Mouse (Mus musculus) T-helper 2 cell (primary cell): ENCODE results near the gene Gm21836.
"Not testable (repeated sequence)": the region's sequence is repeated elsewhere in the genome, so short reads cannot be mapped to it uniquely, and the experiment has no call there.

Source experiments
- in situ Hi-C: fragments of 300-600 bp; cut with MboI, MseI; formaldehyde crosslinking; loops from one replicate; pipeline ENCODE4 v1.15.1; 2025; ENCODE audit warnings: high pct_unique_total_duplicates

Gm21836 gene

DNA sequence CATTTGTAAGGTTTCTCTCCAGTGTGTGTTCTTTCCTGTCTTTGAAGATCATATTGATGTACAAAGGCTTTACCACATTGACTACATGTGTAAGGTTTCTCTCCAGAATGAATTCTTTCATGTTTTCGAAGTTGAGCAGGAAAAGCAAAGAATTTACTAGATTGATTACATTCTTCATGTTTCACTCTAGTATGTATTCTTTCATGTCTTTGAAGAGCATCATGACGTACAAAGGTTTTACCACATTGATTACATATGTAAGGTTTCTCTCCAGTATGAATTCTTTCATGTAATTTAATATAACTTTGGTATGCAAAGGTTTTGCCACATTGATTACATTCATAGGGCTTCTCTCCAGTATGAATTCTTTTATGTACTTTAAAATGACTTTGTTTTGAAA lies at the start of gene Gm21836:
Gene Gm21836 (minus strand): TSS at position 101 of the 400 bp plus-strand sequence.
- in situ Hi-C loops, result not testable (repeated sequence)

DNA sequence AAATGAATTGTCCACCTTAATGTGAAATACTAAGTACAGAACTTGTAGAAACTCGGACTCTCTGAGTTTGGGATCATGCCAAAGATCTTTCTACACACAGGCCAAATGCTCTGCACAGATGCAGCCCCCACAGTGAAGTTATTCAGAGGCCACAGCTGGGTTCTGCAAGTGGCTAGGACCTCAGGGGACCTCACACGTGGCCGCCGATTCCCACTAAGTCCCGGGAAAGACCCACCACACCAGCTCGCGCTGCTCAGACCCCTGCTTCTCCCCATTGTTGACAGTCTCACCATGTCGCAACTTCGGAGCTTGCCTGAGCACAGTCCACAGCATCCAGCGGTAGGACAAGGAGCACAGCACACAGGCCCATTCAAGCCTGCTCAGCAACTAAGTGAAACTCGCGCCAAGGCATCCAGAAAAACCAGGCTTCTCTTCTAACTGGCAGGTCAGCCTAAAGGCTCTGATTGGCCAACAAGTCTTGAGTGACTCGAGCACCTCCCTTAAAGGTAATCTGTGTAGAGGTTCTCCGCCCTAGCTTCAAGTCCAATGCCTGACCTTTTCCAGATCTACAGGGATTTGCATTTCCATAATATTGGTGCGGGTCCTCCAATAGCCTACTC lies 13.1 kb downstream of the Gm21836 start:
- in situ Hi-C loops, result not testable (repeated sequence)

DNA sequence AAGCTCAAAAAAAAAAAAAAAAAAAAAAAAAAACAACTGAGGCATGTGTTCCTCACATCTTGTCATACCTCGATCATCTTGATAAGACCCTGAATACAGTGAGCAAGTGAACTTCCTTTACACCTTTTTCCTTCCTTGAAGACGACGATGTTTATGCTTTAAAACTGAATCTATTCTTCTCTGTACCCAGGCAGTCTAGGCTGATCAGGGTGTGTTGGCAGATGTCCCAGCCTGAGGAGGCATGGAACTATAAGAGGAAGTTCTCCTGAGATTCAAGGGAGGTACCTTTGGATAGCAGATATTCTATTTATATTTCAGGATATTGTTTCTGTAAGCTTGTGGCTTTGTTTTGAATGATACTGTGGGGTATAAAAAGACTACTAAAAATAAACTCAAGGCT lies 15.5 kb downstream of the Gm21836 start:
- in situ Hi-C loops, result loop anchor here (5.0 kb wide), 1 partner anchor 36 kb away; no protein-coding TSS in a partner anchor

DNA sequence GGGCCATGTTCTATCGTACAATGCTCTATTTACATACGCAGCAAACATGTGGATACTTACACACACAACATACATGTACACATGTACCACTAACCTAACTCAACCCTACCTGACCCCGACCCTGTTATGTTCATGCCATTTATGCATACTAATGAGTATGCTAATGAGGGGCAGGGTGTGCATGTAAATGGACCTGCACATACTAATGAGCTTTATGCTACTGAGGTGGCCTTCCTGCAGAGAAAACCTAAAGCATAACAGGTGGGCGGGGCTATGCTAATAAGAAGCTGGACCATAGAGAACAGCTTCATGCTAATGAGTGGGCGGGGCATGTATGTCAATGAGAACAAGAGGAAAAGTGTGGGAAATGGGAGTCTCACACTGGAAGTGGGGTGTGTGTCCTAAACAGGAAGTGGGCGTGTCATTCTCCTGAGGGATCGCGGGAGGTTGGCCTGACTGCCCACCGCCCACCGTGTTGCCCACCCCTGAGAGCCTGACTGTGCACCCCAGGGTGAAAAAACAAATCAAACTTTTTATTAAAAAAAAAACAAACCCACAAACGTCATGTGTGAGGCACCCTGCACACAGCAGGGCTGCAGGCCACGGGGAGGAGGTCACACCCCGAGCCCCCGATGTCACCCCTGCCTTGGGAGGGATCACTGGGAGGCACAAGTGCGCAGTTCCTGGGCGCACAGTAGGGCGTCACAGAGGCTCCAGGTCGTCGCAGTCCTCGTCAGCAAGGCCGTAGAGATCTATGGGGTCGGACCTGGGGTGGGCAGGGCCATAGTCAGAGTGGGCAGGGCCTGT lies 17.3 kb downstream of the Gm21836 start, which contains the start of gene Ppp2r3d:
Gene Ppp2r3d (minus strand): TSS at position 803 of the 807 bp plus-strand sequence.
- in situ Hi-C loops, result loop anchor here (5.0 kb wide), 1 partner anchor 34 kb away; no protein-coding TSS in a partner anchor

DNA sequence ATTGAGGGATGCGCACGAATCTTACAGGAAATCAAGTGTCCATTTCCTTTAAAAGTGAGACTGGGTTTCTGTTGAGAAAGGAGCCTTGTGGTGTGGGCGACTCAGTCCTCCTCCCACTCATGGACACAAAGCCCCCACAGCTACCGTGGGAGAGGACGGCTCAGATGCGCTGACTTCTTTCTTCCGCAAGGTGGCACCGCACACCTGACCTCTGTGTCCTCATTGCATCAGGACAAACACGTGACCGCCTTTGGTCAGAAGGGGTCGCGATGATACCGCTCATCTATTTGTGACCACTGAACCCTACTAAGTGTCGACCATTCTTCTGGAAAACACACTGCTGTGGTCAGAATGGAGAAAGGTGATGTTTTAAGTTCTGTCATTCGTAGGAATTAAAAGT lies 17.9 kb downstream of the Gm21836 start:
- in situ Hi-C loops, result loop anchor here (5.0 kb wide), 1 partner anchor 33 kb away; no protein-coding TSS in a partner anchor

DNA sequence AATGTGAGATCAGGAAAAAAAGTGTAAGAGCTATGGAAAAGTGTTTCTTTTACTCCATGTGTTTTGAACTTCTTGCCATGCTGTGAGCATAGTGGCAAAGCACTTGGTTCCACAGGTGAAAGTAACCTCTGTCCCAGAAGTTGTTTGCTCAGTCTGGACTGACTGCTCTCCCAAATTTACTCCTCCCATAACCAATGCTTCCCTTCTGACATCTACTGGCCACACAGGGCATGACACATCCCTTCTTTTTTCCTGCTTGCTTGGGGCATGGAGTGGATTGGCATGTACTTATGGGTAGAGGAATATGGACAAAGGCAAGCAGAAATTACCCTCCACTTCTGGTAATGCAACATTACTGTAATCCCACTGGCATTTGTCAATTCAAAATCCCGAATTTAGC lies 37.0 kb downstream of the Gm21836 start:
- in situ Hi-C loops, result no loop called here
